Mouse (Mus musculus) retina, postnatal 1 day (tissue): Measurements from ENCODE around the gene Agtpbp1.
"Not testable (repeated sequence)": the region's sequence is repeated elsewhere in the genome, so short reads cannot be mapped to it uniquely, and the experiment has no call there.

Experiments used
- DNase-seq: peaks from one replicate; pipeline ENCODE4 v3.0.0-alpha.2; 2012

Gene Agtpbp1

DNA sequence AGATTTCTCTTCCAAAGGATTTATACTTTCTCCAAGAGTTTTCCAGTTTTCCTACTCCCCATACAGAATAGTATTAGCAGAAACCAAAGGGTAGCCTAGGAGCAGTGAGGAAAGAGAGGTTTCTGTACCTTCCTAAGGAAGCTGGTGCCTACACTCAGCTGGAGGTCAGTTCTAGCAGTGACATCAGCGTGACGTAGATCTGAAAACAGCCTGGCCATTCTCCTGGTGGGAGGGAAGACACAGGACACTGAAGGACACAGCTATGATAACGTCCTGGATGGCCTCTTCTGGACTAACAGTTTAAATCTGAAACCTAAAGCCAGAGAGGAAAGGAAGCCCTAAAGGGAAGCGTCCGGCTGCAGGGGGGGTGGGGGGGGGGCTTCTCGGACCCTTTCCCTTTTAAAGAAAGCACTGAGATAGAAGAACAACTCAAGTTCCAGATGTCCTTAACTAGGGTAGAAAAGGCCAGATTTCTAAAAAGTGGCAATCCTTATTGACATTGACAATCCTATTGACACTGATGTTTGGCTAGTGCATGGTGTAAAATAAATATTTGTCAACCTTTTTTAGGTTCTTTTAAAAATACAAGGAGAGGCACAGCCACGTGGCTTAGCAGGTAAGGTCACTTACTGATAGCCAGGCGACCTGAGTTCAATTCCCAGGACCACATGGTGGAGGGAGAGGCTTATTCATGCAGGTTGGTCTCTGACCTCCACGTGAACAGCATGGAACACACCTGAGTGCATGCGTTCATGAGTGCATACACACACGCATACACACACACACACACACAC is 63.6 kb downstream of the Agtpbp1 start:
- DNase-seq: no peak

DNA sequence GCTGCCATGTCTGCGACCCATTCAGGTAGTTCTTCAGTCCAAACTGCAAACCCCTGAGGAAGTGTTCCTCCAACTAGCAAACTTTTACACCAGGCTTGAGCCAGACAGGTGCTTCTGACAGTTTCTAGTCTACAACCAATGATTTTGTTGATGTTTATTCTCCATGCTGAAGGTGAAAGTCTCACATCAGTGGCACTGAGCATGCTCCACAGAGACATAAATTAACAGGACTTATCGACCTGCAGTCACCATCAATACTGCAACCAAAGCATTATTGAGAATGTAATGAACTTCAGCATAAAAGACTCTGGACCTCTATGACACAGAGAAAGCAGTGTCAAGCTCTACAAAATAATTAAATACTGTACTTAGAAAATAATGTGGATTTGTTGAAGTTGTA is 64.2 kb downstream of the Agtpbp1 start:
- DNase-seq: no peak

GRCm38 (mm10) chr13:59519479-59519878 is 65.5 kb downstream of the Agtpbp1 start:
- DNase-seq: no peak

DNA sequence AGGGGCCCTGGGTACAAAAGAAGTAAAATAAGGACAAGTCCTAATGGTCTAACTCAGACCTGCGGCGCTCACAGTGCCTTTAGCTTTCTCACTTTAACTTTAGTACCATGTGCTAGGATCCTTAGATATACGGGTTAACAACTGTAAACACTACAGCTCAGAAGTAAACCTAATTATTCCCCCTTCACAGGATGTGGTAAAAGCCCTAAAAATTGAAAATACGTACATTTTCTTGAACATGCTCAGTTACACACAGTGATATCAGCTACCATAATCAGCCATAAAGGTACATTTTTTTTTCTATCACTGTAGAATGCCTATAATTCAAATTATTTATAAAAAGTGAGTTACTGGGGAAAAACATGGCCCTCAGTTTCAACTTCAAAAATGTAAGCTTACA is 67.0 kb downstream of the Agtpbp1 start:
- no peak for DNase-seq

DNA sequence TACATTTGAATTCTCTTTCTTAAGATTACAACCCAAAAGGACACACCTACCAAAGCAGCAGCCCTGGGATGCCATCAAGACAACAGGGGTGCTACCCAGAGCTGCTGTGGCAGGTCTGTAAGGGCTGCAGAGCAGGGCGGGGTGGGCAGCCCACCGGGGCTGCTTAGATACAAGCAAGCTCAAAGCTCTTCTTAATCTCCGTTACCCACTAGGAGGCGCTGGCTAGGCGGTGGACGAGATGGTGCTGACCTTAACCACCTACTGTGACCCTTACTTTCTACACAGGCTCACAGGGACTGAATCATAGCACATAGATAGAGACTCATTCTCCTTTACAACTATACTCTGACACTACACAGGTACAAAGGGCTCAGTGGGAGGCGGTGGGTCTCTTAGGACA is 70.0 kb downstream of the Agtpbp1 start:
- DNase-seq: peak; percentile 71

DNA sequence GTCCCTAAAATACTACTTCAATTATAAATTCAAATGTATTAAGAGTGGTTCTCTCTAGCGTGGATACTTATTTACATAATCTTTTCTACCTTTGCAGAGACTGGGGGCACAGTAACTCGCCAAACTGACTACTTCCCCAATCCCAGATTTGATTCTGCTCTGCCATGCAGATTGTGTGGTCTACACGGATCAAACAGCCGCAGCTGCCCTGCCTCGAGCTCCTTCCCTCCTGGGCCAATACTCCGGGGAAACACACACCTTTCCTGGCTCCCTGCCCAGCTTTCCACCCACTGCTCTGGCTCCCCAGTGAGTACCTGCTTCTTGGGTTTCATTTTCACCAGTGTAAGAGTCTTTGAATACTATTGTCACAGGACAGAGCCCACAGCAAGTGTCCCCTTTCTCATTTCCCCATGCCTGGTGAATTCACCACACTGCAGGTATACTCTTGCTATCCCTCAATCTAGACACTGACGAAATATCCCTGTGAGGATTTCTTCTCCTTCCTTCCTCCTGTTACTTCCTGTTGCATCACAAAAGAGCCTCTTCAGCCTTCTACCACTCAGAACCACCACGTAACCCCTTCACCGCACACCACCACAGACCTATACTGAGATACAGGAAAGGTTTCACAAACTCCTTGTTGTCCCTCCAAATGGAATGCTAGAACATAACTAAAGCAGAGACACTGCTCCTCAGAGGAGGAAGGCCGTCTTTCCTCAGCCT is 75.2 kb downstream of the Agtpbp1 start:
- no peak for DNase-seq

DNA sequence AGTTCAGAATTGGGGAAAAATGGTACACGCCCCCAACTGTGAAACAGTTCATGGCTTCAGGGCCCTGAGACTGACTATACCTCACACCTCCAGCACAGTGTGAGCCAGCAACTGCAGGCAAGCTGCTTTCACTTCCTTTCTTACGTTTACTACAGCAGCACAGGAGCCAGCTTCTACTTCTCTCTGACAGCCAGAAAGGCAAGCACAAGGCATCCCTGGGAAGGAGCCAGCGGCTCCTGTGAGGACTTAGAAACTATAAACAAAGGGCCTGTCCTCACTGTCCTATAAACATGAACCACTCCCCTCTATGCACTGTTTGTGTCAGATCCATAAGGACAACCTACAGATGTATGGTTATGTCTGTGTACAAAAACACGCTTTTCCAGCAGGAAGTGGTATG is 76.4 kb downstream of the Agtpbp1 start:
- DNase-seq: no peak

GRCm38 (mm10) chr13:59506450-59506849 is 78.6 kb downstream of the Agtpbp1 start:
- no peak for DNase-seq

DNA sequence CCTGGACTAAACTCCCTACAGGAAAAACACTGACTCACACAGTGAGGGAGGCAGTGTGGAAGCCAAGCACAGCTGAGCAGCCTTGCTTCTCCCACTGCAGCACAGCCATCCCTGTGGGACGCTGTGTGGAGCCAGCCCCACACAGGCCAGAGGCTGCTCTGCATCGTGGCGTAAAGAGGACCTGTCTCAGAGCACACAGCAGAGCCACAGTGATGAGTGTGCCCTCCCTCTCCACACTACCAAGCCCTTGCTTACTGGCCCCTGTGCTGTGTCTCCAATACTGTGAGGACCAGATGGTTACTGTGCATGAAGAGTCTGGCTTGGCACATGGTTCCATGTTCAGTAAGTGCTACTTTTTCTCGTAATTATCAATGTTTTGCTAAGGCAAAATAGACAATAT is 79.2 kb downstream of the Agtpbp1 start:
- no peak for DNase-seq

GRCm38 (mm10) chr13:59503581-59503980 is 81.4 kb downstream of the Agtpbp1 start:
- no peak for DNase-seq

DNA sequence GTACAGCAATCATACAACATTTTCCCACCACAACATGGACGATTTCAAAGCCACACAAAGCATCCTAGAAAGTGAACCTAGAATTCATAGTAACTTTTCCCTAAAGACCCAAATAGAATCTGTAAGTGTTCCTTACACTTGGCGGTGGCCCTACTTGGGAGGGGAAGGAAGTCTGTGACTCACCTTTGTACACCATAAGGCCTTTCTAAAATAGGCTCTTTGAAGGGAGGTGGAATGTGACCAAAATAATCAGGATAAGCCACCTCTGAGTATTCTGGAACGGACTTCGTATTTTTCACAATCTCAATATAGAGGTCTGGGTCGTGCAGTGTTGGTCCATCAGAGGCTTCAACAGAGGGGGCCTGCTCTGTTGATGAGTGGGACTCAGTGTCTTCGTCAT is 85.2 kb downstream of the Agtpbp1 start:
- DNase-seq: no peak

- DNase-seq: no peak
Measured at GRCm38 (mm10) chr13:59499374-59499773, 85.7 kb downstream of the Agtpbp1 start.

GRCm38 (mm10) chr13:59498191-59498590 is 86.8 kb downstream of the Agtpbp1 start:
- no peak for DNase-seq

DNA sequence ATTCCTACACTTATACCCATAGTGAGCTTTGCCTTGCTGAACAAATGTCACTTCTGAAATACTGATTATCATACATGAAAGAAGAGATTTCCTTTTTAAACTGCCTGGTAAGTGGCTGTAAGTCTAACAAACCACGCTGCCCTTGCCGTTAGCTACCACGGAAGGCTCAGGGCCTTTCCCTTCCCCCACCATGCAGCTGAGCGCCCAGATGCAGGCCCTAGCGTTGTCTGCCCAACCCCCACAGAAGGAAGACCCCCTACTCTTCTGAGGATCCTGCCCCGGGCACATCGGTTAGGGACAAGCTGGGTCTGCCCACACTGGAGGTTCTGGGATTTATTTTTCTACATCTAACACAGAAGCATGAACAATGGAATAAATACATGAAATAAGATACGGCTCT is 89.2 kb downstream of the Agtpbp1 start:
- peak; percentile 20 for DNase-seq

DNA sequence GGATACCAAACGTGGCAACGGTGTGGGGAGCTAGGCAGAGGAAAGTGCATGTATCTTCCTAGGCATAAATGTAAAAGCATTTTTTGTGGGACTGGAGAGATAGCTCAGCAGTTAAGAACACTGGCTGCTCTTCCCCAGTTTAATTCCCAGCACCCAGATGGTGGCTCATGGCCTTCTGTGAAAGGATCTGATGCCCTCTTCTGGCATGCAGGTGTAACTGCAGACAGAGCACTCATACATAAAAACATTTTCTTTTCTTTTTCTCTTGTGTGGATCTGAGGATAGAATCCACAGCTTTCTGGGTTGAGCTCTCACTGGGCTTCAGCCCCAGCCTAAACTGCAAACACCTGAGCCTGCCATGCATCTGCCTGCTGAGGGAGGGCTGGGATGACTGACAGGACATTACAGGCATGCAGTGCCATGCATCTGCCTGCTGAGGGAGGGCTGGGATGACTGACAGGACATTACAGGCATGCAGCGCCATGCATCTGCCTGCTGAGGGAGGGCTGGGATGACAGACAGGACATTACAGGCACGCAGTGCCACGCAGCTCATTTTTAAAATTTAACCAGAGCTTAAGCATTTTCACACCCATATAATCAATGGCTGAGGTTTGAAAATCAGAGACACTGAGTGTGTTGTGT is 90.3 kb downstream of the Agtpbp1 start:
- no peak for DNase-seq

- DNase-seq: no peak
Measured at GRCm38 (mm10) chr13:59490726-59491125, 94.3 kb downstream of the Agtpbp1 start.

DNA sequence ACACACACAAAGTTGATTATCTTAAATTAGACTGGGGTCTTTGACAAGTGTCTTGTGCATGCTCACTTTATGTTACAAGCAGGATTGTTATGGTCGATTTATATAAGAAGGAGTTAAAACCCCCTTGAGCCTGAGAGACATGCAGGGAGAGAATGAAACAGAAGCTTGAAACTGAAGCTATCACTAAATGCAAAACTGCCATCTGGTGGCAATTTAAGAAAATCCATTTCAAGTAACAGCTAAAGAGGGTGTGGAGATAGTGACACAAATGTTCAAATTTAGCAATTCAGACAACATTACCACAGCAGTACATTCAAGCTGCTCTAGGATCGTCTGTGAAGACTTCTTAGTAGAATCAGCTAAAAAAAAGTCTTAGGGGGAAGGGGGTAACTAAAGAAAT is 95.9 kb downstream of the Agtpbp1 start:
- DNase-seq: peak; percentile 32

DNA sequence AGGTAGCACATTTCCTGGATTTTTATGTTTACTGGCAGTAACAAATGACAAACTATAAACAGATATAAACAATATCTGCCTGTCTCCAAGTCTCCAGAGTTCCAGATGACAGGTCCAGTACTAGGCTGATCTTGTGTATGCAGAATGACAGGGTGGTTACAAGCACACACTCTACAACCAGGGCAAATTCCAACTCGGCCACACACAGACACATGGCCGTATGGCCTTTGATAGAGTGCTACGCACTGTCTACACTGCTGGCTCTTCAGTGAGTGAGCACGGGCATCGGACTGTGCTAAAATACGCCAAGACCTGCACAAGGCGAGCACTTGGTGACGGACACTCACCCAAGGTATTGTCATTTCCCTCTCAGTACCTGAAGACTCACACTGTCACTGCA is 97.7 kb downstream of the Agtpbp1 start:
- DNase-seq: no peak

DNA sequence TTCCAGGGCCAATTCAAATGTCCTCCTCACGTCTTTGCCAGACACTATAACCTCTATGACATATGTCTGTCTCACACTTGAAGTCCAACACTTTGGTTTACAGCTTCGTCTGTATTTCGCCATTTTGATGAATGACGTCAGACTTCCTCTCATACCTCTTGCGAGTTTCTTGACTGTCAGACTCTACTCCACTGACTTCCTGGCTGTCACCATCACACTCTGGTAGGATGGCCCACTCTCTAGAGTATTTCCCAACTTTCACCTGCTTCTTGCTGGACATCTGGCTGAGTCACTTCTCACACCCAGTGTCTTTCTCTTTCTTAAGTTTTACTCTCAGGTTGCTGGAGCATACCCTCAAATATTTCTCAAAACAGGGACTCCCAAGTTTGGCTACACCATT is 98.8 kb downstream of the Agtpbp1 start:
- no peak for DNase-seq

- DNase-seq: no peak
Measured at GRCm38 (mm10) chr13:59485456-59485855, 99.6 kb downstream of the Agtpbp1 start.

- DNase-seq: no peak
Measured at GRCm38 (mm10) chr13:59481484-59481855, 103.6 kb downstream of the Agtpbp1 start.

GRCm38 (mm10) chr13:59480599-59481483 is 104.2 kb downstream of the Agtpbp1 start:
- no peak for DNase-seq

DNA sequence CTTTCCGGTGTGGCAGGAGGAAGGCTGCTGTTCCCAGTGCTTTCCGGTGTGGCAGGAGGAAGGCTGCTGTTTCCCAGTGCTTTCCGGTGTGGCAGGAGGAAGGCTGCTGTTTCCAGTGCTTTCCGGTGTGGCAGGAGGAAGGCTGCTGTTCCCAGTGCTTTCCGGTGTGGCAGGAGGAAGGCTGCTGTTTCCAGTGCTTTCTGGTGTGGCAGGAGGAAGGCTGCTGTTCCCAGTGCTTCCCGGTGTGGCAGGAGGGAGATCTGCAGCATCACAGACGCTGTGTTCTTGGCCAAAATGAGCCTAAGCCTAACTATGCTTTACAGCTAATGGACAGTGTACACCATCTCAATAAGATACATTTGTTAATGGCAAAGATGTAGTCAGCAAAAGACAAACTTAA is 107.1 kb downstream of the Agtpbp1 start:
- DNase-seq: not testable (repeated sequence)
